In genomic region chr2:113929650-113930049, GRCm38 (mm10) we compare ENCODE assay signal across 29 mouse cellular contexts.
"Had no signal": no experiment of that assay in that cellular context is flagged by ENCODE, and none has a peak within 500 bp of the region (broad histone marks: within the 10 kb centered on the region; RNA-seq: fewer than 3 reads in every experiment).

No protein-coding gene starts in this region.

- DNase-seq: layer of hippocampus, postnatal 36 days; left cerebral cortex, postnatal 4 days; liver; liver, embryonic 13.5 days; liver, postnatal 0 days; lung, adult 2 months; lung, postnatal 14 days; lung, postnatal 4 days; midbrain, embryonic 14.5 days had no signal

- H3K9me3 ChIP-seq: limb, embryonic 10.5 days; limb, embryonic 12.5 days; limb, embryonic 13.5 days; limb, embryonic 15.5 days; liver, embryonic 12.5 days; liver, embryonic 13.5 days; liver, embryonic 15.5 days; megakaryocyte, embryonic 14.5 days; midbrain, embryonic 10.5 days; midbrain, embryonic 12.5 days; midbrain, embryonic 13.5 days; midbrain, embryonic 15.5 days; neural tube, embryonic 12.5 days had no signal

- H3K4me1 ChIP-seq: limb, embryonic 10.5 days; limb, embryonic 12.5 days; limb, embryonic 13.5 days; limb, embryonic 15.5 days; liver, embryonic 12.5 days; liver, embryonic 13.5 days; liver, embryonic 15.5 days; midbrain, embryonic 10.5 days; midbrain, embryonic 12.5 days; midbrain, embryonic 13.5 days; midbrain, embryonic 15.5 days; neural tube, embryonic 12.5 days had no signal

- H3K9ac ChIP-seq: limb, embryonic 12.5 days; limb, embryonic 13.5 days; limb, embryonic 15.5 days; liver, embryonic 12.5 days; liver, embryonic 13.5 days; liver, embryonic 14.5 days; liver, embryonic 15.5 days; liver, postnatal 0 days; midbrain, embryonic 12.5 days; midbrain, embryonic 13.5 days; midbrain, embryonic 15.5 days; neural tube, embryonic 12.5 days had no signal

- H3K4me2 ChIP-seq: limb, embryonic 12.5 days; limb, embryonic 13.5 days; limb, embryonic 15.5 days; liver, embryonic 11.5 days; liver, embryonic 12.5 days; liver, embryonic 13.5 days; liver, embryonic 15.5 days; midbrain, embryonic 11.5 days; midbrain, embryonic 12.5 days; midbrain, embryonic 13.5 days; midbrain, embryonic 15.5 days; neural tube, embryonic 12.5 days had no signal

- H3K27me3 ChIP-seq: limb, embryonic 12.5 days; limb, embryonic 13.5 days; limb, embryonic 15.5 days; liver, embryonic 12.5 days; liver, embryonic 13.5 days; liver, embryonic 15.5 days; megakaryocyte, embryonic 14.5 days; midbrain, embryonic 12.5 days; midbrain, embryonic 13.5 days; midbrain, embryonic 15.5 days; neural tube, embryonic 12.5 days had no signal

- ATAC-seq: liver, embryonic 12.5 days; liver, postnatal 0 days; lung, postnatal 0 days; midbrain, embryonic 13.5 days; midbrain, embryonic 15.5 days; midbrain, embryonic 16.5 days had no signal

- H3K27ac ChIP-seq: left cerebral cortex, adult 2 months; limb, embryonic 10.5 days; limb, embryonic 12.5 days; limb, embryonic 13.5 days; limb, embryonic 15.5 days; liver, embryonic 12.5 days; liver, embryonic 13.5 days; liver, embryonic 14.5 days; liver, embryonic 15.5 days; macrophage; midbrain, embryonic 10.5 days; midbrain, embryonic 12.5 days; midbrain, embryonic 13.5 days; midbrain, embryonic 15.5 days; neural tube, embryonic 12.5 days had no signal

- H3K36me3 ChIP-seq: limb, embryonic 10.5 days; limb, embryonic 12.5 days; limb, embryonic 13.5 days; limb, embryonic 15.5 days; liver, embryonic 12.5 days; liver, embryonic 13.5 days; liver, embryonic 15.5 days; midbrain, embryonic 10.5 days; midbrain, embryonic 12.5 days; midbrain, embryonic 13.5 days; midbrain, embryonic 15.5 days; neural tube, embryonic 12.5 days had no signal

- H3K4me3 ChIP-seq: left cerebral cortex, adult 2 months; limb, embryonic 10.5 days; limb, embryonic 12.5 days; limb, embryonic 13.5 days; limb, embryonic 15.5 days; liver, embryonic 12.5 days; liver, embryonic 13.5 days; liver, embryonic 15.5 days; megakaryocyte, embryonic 14.5 days; midbrain, embryonic 10.5 days; midbrain, embryonic 12.5 days; midbrain, embryonic 13.5 days; midbrain, embryonic 15.5 days; myocyte; neural tube, embryonic 12.5 days had no signal
